Mouse (Mus musculus): ENCODE data around the gene Dock9. TPM values are rescaled to one million over a fixed set of nuclear protein-coding genes. Genes with fewer than 3 reads are reported as not detected.
"Not testable (repeated sequence)": the region's sequence is repeated elsewhere in the genome, so short reads cannot be mapped to it uniquely, and the experiment has no call there.

The Dock9 gene
- polyA plus RNA-seq, 1 experiment from 2014 or later = 5.5 TPM

DNA sequence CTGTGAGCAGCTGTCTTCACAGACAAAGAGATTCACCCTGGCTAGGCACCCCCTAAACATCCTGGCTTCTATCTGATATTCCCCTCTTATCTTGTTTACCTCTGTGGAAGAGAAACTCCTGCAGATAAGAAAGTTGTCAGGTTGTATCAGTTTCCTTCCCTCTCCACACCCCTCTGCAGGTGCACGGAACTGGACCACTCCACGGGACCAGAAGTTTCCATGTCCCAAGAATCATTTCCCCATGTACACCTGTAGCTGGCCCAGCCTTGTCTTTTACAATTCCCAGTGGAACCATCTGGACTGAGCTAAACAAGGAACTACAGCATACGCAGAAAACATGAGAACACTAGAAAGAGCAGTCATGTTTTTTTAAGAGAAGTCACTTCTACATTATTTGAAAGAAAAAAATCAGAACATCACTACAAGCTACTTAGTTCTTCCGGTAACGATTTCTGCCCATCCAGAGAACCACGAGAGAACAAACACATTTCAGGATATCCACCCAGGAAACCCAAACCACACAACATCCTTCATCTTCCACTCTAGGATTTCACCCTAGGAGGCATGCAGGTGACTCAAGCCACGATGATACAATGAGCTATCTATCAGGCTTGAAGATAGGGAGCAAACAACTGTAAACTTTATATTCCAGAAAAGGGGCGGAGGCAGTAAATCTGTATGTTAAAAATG is 101.1 kb downstream of the Dock9 start:
- peaks cover 25% of the 10 kb centered on the region for H3K4me1 ChIP-seq
- no peak overlapping the region for H3K27ac ChIP-seq
- H3K4me3 ChIP-seq = no peak overlapping the region
- H3K9me3 ChIP-seq = no peaks in the 10 kb centered on the region
- peak overlapping the region; percentile 54 for H3K4me2 ChIP-seq
- H3K9ac ChIP-seq = no peak overlapping the region
- peaks cover 16% of the 10 kb centered on the region for H3K27me3 ChIP-seq
- ATAC-seq (ENCODE audit: insufficient number of reproducible peaks, insufficient read depth, low FRiP score, low TSS enrichment, low read depth) = no peak
- H3K36me3 ChIP-seq = no peaks in the 10 kb centered on the region
- WGBS = 71% methylated on average over 8 of the region's 8 CpGs

DNA sequence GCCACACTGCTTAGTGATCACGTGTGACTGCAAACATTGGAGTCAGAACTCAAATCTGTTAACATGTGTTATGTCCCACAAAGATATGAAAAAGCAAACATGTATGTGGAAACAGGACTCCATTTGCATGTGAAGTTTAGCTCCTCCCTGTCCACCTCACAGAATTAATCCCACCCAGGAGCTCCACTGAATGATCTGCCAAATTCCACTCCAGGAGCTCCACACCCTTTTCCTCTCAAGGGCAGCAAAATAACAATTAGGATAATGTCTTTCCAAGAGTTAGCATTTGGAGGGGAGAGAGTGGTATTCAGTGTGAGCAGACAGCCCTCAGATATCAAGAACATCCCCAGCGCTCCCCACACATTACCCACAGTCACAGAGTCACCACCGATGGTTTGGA is 102.9 kb downstream of the Dock9 start:
- H3K4me3 ChIP-seq = no peak overlapping the region
- no peak for ATAC-seq (ENCODE audit: insufficient number of reproducible peaks, insufficient read depth, low FRiP score, low TSS enrichment, low read depth)
- no peak overlapping the region for H3K9ac ChIP-seq
- no peaks in the 10 kb centered on the region for H3K9me3 ChIP-seq
- H3K27ac ChIP-seq = no peak overlapping the region
- no peak overlapping the region for H3K4me2 ChIP-seq
- WGBS = 90% methylated on average over 3 of the region's 3 CpGs
- peaks cover 16% of the 10 kb centered on the region for H3K27me3 ChIP-seq
- H3K4me1 ChIP-seq = peaks cover 25% of the 10 kb centered on the region
- no peaks in the 10 kb centered on the region for H3K36me3 ChIP-seq

DNA sequence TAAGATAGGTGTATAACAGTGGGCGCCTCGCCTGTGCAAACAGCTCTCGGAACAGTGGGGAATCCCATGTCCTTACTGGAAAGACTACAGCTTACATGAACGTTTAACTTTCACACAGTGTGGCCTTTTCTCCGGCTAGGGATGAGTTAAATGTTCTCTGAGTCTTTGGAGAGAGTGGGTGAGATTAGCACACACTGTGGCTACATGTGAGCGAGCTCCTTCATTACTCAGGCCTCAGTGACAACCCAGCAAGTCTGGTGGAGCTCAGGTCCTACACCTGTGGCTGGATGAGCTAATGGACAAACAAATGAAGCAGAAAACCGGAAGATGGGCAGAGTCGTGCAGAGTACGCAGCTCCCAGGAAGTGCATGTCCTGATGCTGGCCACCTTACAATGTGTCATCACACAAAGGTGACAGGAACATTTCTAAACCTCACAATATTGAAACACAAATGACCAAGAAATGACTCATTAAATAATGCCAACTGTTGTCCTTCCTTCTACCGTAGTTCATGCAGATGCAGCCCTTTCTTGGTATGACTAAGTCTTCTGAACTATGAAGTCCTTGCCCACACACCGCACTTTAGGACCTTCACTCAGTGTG is 103.5 kb downstream of the Dock9 start:
- Histone ChIP-seq H3K36me3 (no peaks in the 10 kb centered on the region), H3K27me3 (peaks cover 16% of the 10 kb centered on the region), H3K27ac (no peak overlapping the region), H3K4me2 (no peak overlapping the region), H3K9me3 (no peaks in the 10 kb centered on the region), H3K9ac (no peak overlapping the region), H3K4me3 (no peak overlapping the region), H3K4me1 (peaks cover 25% of the 10 kb centered on the region)
- WGBS = 87% methylated on average over 11 of the region's 11 CpGs
- ATAC-seq (ENCODE audit: insufficient number of reproducible peaks, insufficient read depth, low FRiP score, low TSS enrichment, low read depth) = no peak

DNA sequence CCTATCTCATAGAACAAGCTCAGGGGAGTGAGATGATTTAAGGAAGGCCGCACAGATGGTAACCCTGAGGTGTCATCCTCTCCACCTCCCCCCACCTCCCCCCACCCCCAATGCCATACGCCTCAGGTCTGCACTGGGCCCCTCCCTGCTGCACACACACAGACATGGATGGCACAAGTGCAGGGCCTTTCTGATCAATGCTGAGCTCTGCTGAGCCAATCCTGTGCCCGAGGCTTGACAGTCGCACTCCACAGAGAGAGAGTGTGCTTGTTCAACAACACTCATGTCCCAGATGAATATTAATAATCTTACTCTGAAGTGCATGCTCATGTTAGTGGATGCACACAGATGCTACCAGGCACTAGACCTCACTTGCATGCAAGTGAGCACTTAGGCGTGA is 108.0 kb downstream of the Dock9 start:
- WGBS = 72% methylated on average over 4 of the region's 5 CpGs
- H3K4me3 ChIP-seq; ATAC-seq (ENCODE audit: insufficient number of reproducible peaks, insufficient read depth, low FRiP score, low TSS enrichment, low read depth): not testable (repeated sequence)

DNA sequence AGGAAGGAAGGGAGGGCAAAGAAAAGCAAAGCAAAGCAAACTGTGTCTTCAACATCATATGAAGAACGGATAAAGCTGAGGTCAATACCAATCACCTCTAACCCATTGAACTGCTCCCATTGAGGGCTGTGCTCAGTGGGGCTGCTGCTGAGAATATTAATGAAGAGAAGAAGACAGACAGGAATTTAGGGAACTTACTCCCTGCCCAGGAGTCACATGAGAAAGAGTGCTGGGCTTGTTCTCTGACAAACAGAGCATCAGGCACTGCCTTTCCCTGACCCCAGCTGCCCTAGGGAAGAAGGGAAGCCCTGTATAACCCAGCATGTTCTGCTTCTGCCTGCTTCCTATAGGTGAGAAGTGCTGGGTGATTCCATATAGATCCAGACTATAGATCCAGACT is 109.5 kb downstream of the Dock9 start:
- H3K4me3 ChIP-seq = no peak overlapping the region
- H3K27ac ChIP-seq = no peak overlapping the region
- no peaks in the 10 kb centered on the region for H3K27me3 ChIP-seq
- no peak overlapping the region for H3K9ac ChIP-seq
- 52% methylated on average over 1 of the region's 1 CpGs for WGBS
- H3K36me3 ChIP-seq = no peaks in the 10 kb centered on the region
- no peak for ATAC-seq (ENCODE audit: insufficient number of reproducible peaks, insufficient read depth, low FRiP score, low TSS enrichment, low read depth)
- peaks cover 9% of the 10 kb centered on the region; the same call in 1 of the 2 replicates for H3K4me1 ChIP-seq
- H3K9me3 ChIP-seq = no peaks in the 10 kb centered on the region
- no peak overlapping the region for H3K4me2 ChIP-seq

More for the DNA sequence above, 108.0 kb downstream of the Dock9 start:
- H3K9me3 ChIP-seq, H3K4me2 ChIP-seq, H3K27me3 ChIP-seq, H3K36me3 ChIP-seq, H3K4me1 ChIP-seq, H3K27ac ChIP-seq, H3K9ac ChIP-seq: not testable (repeated sequence)

DNA sequence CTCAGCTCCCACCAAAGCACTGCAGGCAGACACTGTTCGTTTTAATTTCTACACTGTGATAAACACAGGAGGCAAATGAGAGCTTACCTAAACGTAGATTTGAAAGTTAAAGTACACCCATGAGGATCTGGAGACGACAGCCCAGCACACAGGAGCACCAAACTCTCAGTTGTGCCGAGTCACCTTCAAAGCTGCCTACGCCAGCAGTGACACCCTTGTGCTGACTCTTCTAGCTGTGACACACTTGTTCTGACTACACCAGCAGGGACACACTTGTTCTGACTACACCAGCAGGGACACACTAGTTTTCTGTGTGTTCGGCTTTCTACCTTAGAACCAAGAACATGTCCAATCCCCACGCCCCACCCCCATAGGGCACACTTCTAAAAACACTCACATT is 110.4 kb downstream of the Dock9 start:
- peaks cover 9% of the 10 kb centered on the region; the same call in 1 of the 2 replicates for H3K4me1 ChIP-seq
- no peak for ATAC-seq (ENCODE audit: insufficient number of reproducible peaks, insufficient read depth, low FRiP score, low TSS enrichment, low read depth)
- H3K36me3 ChIP-seq = no peaks in the 10 kb centered on the region
- no peak overlapping the region for H3K4me2 ChIP-seq
- H3K9ac ChIP-seq = no peak overlapping the region
- H3K27ac ChIP-seq = no peak overlapping the region
- no peaks in the 10 kb centered on the region for H3K9me3 ChIP-seq
- H3K27me3 ChIP-seq = no peaks in the 10 kb centered on the region
- 85% methylated on average over 7 of the region's 7 CpGs for WGBS
- H3K4me3 ChIP-seq = no peak overlapping the region

DNA sequence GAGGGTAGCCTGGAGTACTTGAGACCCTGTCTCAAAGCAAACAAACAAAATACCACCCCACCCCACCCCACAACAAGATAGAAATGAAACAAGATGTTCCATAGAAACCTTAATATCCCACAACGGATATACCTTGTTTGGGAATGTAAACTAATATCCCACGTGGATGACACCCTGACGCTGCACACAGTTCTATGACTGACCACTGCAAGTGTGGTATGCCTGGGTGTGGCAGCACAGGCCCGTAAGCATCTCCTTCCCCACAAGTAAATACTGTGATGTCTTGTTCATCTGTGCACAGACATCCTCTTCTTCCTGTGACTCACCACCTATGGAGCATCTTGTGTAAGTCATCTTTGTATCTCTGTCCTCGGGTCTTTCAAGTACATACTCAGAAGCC is 118.7 kb downstream of the Dock9 start:
- H3K4me3 ChIP-seq = no peak overlapping the region
- no peaks in the 10 kb centered on the region for H3K27me3 ChIP-seq
- H3K27ac ChIP-seq = no peak overlapping the region
- peaks cover 39% of the 10 kb centered on the region for H3K4me1 ChIP-seq
- H3K36me3 ChIP-seq = no peaks in the 10 kb centered on the region
- no peak overlapping the region for H3K9ac ChIP-seq
- WGBS = 77% methylated on average over 5 of the region's 5 CpGs
- no peak overlapping the region for H3K4me2 ChIP-seq
- H3K9me3 ChIP-seq = 0 out of 2 replicates have a peak, but pooled peaks cover under 1% of the 10 kb centered on the region
- no peak for ATAC-seq (ENCODE audit: insufficient number of reproducible peaks, insufficient read depth, low FRiP score, low TSS enrichment, low read depth)

DNA sequence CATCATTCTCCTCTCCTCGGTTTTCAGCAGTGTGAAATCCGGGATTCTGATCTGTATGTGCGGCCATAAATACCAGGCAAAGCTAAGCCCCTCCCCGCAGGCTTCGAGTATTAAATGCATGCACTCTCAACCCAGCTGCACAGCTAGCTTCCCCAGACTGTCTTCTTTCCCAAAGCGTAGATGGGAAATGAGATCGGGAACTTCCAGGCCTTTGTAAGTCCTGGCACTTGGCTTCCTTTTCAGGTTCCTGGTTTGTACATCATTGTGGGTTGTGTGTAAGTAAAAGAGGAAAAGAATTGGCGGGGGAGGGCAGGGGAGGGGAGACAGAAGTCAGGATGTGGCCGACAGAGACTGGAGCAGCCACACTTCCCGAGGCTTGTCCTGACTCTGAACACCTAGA is 119.2 kb downstream of the Dock9 start:
- 41% methylated on average over 10 of the region's 10 CpGs for WGBS
- Histone ChIP-seq H3K4me3 (no peak overlapping the region), H3K36me3 (no peaks in the 10 kb centered on the region), H3K27me3 (no peaks in the 10 kb centered on the region), H3K4me1 (peaks cover 39% of the 10 kb centered on the region), H3K4me2 (no peak overlapping the region), H3K9ac (no peak overlapping the region), H3K9me3 (0 out of 2 replicates have a peak, but pooled peaks cover 3% of the 10 kb centered on the region), H3K27ac (0 out of 2 replicates have a peak overlapping the region, but pooled peaks have one; percentile 14)
- ATAC-seq (ENCODE audit: insufficient number of reproducible peaks, insufficient read depth, low FRiP score, low TSS enrichment, low read depth) = no peak

DNA sequence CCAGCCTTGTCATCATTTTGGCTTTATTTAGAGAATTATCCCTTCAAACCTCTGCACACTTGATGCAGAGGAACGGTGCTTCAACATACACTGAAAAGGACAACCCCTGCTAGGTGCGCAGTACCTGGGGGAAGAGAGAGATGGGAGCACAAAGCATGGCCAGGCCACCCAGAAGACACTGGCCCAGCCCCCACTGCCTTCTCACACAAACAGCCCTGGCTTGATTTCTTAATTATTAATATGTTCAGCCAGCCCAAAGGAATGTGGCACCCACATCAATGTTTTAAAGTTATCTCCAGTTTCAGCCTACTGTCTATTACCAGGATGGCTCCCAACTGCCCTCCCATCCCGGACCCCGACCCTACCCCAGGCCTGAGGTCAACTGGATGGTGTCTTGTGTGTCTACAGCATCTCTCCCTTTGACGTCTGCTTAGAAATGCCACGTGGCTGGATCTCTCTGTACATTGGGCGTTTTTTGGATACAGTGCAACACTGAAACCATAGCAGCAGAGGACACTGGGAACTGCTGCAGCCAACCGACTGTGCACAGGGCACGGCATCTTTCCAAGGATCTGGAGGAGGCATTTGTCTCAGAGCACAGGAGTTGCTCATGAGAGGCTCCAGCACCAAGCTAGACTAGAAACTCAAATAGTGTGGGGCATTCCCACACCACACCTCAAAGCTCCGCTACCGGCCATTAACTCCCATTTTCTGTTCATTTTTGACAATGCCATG is 120.9 kb downstream of the Dock9 start:
- Histone ChIP-seq H3K4me1 (peaks cover 39% of the 10 kb centered on the region), H3K9ac (no peak overlapping the region)

DNA sequence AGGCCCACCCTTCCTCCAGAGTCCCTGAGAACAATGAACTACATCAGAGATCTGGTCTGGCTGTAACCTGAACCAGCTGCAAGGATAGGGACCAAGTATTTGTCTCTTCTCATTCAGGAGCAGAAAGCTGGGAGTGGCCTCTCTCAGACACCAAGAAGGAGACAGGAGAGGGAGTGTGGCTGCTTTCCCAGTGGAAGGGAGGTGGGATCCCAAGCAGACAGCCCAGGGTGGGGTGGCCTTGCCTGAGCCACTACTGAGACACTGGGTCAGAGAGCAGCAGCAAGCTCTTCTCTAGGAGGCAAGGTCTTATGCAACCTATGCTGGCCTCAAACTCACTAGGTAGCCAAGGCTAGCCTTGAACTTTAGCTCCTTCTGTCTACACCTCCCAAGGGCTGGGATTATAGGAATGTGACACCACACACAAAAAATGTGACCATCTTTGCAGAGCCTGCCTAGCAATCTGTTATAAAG is 121.5 kb downstream of the Dock9 start:
- Histone ChIP-seq H3K4me2 (no peak overlapping the region), H3K9me3 (0 out of 2 replicates have a peak, but pooled peaks cover 9% of the 10 kb centered on the region), H3K9ac (no peak overlapping the region), H3K36me3 (no peaks in the 10 kb centered on the region), H3K27ac (peak overlapping the region; percentile 84), H3K4me3 (no peak overlapping the region), H3K4me1 (peaks cover 39% of the 10 kb centered on the region), H3K27me3 (no peaks in the 10 kb centered on the region)
- peak; percentile 20; the same call in 1 of the 2 replicates for ATAC-seq (ENCODE audit: insufficient number of reproducible peaks, insufficient read depth, low FRiP score, low TSS enrichment, low read depth)

More for the DNA sequence above, 120.9 kb downstream of the Dock9 start:
- Histone ChIP-seq H3K9me3 (0 out of 2 replicates have a peak, but pooled peaks cover 9% of the 10 kb centered on the region), H3K4me3 (no peak overlapping the region), H3K4me2 (no peak overlapping the region), H3K27me3 (no peaks in the 10 kb centered on the region), H3K36me3 (no peaks in the 10 kb centered on the region), H3K27ac (peak overlapping the region; percentile 84)
- WGBS = 85% methylated on average over 11 of the region's 11 CpGs
- ATAC-seq (ENCODE audit: insufficient number of reproducible peaks, insufficient read depth, low FRiP score, low TSS enrichment, low read depth) = no peak

DNA sequence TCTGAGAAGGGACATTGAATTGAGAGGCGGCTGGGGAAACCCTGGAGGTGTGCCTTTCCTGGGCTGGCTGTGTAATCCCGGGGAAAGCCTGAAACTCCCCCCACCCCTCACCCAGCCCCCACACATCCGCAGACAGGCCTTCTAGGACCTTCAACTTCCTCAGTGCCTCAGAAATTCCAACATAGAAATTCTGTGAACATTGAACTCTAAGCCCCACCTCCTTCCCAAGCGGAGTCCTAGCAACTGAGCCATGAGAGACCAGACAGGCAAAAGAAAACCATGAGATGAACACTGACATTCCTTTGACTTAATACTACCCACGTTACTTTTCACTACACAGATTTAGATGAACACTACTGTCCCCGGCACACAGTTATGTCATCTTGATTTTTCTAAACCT is 122.1 kb downstream of the Dock9 start:
- Histone ChIP-seq H3K4me1 (peaks cover 39% of the 10 kb centered on the region), H3K9ac (no peak overlapping the region), H3K9me3 (0 out of 2 replicates have a peak, but pooled peaks cover 9% of the 10 kb centered on the region), H3K27ac (peak overlapping the region; percentile 84), H3K36me3 (no peaks in the 10 kb centered on the region), H3K4me3 (no peak overlapping the region), H3K4me2 (peak overlapping the region; percentile 27), H3K27me3 (no peaks in the 10 kb centered on the region)
- ATAC-seq (ENCODE audit: insufficient number of reproducible peaks, insufficient read depth, low FRiP score, low TSS enrichment, low read depth) = peak; percentile 37; the same call in 1 of the 2 replicates
- 7% methylated on average over 6 of the region's 6 CpGs for WGBS
